Mouse (Mus musculus) heart, embryonic 10.5 days (tissue): ENCODE measurements around the gene Igfn1. TPM values are rescaled to one million over a fixed set of nuclear protein-coding genes. Genes with fewer than 3 reads are reported as not detected.

Experiments used
- DNase-seq: peaks from one replicate; pipeline ENCODE4 v3.0.0-alpha.2; 2017; ENCODE audit warnings: low spot score
- H3K27ac ChIP-seq: fragments of 300-500 bp; sonication (generic); 2 replicates; pipeline ENCODE4 v1.5.1; 2016; ENCODE audit warnings: mild to moderate bottlenecking
- H3K27me3 ChIP-seq: fragments of 300-500 bp; sonication (generic); 2 replicates; pipeline ENCODE4 v1.6.1; 2016; ENCODE audit warnings: mild to moderate bottlenecking; ENCODE audit not compliant: poor library complexity, insufficient read depth, severe bottlenecking
- H3K36me3 ChIP-seq: fragments of 300-500 bp; sonication (generic); 2 replicates; pipeline ENCODE4 v1.6.1; 2016; ENCODE audit warnings: mild to moderate bottlenecking, moderate library complexity
- H3K4me1 ChIP-seq: fragments of 300-500 bp; sonication (generic); 2 replicates; pipeline ENCODE4 v1.6.1; 2016; ENCODE audit warnings: mild to moderate bottlenecking
- H3K4me3 ChIP-seq: fragments of 300-500 bp; sonication (generic); 2 replicates; pipeline ENCODE4 v1.5.1; 2016; ENCODE audit warnings: mild to moderate bottlenecking, moderate library complexity
- H3K9me3 ChIP-seq: fragments of 300-500 bp; sonication (generic); 2 replicates; pipeline ENCODE4 v1.6.1; 2016; ENCODE audit warnings: mild to moderate bottlenecking, moderate library complexity
- WGBS: fragments of 180-500 bp; shearing (Covaris S2); methylation state at CpG from one replicate; pipeline ENCODE4 v1.1.7; 2016; 5-methylcytosine and 5-hydroxymethylcytosine counted together
- polyA plus RNA-seq: library from polyadenylated mRNA; unstranded; fragments of >200 nt; fragmentation: Nextera tagmentation; extraction: Ambion mirVana; gene quantifications from 2 replicates; pipeline ENCODE4 v1.2.1, GENCODE M21; 2016

The Igfn1 gene
- polyA plus RNA-seq, 1 experiment from 2014 or later, result not detected

DNA sequence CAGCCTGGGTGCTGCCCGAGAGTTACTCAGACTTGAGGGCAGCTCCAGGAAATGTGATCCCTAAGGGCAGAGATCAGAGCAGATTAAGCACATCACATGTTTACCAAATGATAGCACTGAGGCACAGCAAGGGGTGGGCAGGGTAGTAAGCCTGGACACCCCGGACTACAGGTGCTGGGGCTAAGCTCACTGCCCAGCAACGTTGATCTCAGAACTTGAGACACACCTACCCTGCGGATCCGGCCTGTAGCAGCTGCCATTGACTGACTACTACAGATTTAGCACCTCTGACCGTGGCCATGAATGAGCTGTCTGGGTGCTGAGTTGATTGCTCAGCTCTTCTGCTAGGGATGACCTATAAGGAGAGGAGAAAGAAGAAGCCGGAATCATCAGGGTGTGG lies 8.6 kb downstream of the Igfn1 start:
- H3K9me3 ChIP-seq, result no peaks in the 10 kb centered on the region
- H3K27ac ChIP-seq, result no peak overlapping the region
- 0 out of 2 replicates have a peak, but pooled peaks cover 3% of the 10 kb centered on the region for H3K27me3 ChIP-seq
- no peak overlapping the region for H3K4me3 ChIP-seq
- H3K4me1 ChIP-seq, result peaks cover 19% of the 10 kb centered on the region
- WGBS, result 65% methylated on average over 7 of the region's 7 CpGs
- no peaks in the 10 kb centered on the region for H3K36me3 ChIP-seq
- no peak for DNase-seq

DNA sequence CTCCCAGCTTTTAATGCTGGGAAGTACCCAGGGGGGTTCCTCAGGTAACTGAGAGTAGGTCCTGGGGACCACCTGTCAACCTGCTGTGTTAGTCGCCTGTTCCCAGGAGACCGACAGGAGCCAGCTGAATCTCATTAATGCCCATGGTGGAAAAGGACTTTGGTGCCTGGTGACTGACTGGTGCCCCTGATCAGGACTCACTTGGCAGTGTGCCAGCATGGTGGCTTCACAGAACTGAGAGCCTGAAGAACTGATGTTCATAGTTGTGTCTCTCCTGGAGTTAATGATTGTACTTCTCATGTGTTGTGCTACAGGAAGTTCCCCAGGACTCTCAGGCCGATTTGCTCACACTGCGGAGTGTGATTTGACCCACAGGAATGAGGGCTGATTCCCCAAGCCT lies 12.7 kb downstream of the Igfn1 start:
- WGBS, result 73% methylated on average over 4 of the region's 4 CpGs
- DNase-seq, result no peak

DNA sequence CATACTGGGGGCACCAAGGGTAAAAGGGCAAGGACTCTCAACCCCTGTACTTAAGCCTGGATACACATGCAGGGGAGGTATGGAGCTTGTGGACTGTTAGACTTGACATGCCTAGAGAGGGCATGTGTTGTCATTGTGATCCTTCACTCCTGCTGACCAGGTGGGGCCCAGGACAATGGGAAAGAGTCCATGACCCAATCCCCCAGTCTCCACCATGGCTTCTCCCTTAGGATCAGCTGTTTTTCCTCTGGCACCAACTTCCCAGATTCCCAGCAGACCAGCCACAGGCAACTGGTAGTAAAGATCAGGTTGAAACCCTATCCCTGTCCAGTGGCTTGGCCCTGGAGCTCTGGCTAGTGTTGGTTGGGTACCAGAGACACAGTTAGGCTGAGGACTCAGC lies 16.3 kb downstream of the Igfn1 start:
- Histone ChIP-seq H3K4me3 (no peak overlapping the region), H3K4me1 (peaks cover 7% of the 10 kb centered on the region), H3K27me3 (0 out of 2 replicates have a peak, but pooled peaks cover 6% of the 10 kb centered on the region), H3K9me3 (no peaks in the 10 kb centered on the region), H3K36me3 (no peaks in the 10 kb centered on the region), H3K27ac (no peak overlapping the region)
- no peak for DNase-seq

More for the DNA sequence above, 12.7 kb downstream of the Igfn1 start:
- Histone ChIP-seq H3K36me3 (no peaks in the 10 kb centered on the region), H3K4me3 (no peak overlapping the region), H3K4me1 (peaks cover 12% of the 10 kb centered on the region), H3K27me3 (0 out of 2 replicates have a peak, but pooled peaks cover 3% of the 10 kb centered on the region), H3K27ac (no peak overlapping the region), H3K9me3 (no peaks in the 10 kb centered on the region)

DNA sequence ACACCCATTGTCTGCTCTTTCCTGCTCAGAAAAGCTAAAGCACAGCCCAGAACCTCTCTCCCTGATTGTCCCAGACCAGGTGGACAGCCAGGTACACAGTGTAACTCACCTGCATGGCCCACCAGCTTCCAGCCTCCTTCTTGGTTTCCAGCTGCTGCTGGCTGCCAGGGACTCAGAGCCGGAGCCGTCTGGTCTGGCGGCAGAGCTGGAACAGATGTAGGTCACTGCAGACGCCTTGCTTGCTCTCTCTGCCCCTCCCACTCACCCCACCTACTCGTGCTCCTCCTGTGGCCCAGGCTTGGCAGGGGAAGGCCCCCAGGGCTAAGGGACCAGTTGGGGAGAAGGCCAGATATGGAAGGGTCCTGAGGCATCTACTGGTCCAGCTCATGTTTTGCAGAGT lies 22.0 kb downstream of the Igfn1 start:
- Histone ChIP-seq H3K27ac (no peak overlapping the region), H3K27me3 (0 out of 2 replicates have a peak, but pooled peaks cover 3% of the 10 kb centered on the region), H3K9me3 (no peaks in the 10 kb centered on the region), H3K36me3 (no peaks in the 10 kb centered on the region), H3K4me3 (no peak overlapping the region), H3K4me1 (peaks cover 18% of the 10 kb centered on the region)
- no peak for DNase-seq
- WGBS, result 33% methylated on average over 5 of the region's 5 CpGs

DNA sequence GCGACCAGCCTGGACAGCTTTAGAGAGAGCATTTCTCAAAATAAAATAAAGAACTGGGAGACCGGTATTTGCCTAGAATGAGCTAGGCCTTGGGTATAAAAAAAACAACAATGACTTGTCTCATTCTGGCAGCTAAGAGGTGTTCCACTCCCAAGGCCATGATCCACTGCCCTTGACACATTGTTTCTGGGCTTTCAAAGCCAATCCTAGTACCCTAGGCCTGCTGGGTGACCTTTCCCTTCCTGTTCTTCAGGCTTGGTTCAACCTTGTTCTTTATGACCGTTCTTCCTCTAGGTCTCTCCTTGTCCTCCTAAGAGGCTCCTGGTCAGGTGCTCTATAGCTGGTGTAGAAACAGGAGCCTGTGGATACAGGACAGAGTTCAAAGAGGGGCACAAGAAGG lies 33.6 kb downstream of the Igfn1 start:
- H3K4me1 ChIP-seq, result peaks cover 6% of the 10 kb centered on the region; the same call in 1 of the 2 replicates
- peaks cover 29% of the 10 kb centered on the region; the same call in 1 of the 2 replicates for H3K27me3 ChIP-seq
- H3K9me3 ChIP-seq, result no peaks in the 10 kb centered on the region
- no peak overlapping the region for H3K4me3 ChIP-seq
- WGBS, result 83% methylated on average over 3 of the region's 3 CpGs
- no peak overlapping the region for H3K27ac ChIP-seq
- H3K36me3 ChIP-seq, result no peaks in the 10 kb centered on the region
- no peak for DNase-seq

DNA sequence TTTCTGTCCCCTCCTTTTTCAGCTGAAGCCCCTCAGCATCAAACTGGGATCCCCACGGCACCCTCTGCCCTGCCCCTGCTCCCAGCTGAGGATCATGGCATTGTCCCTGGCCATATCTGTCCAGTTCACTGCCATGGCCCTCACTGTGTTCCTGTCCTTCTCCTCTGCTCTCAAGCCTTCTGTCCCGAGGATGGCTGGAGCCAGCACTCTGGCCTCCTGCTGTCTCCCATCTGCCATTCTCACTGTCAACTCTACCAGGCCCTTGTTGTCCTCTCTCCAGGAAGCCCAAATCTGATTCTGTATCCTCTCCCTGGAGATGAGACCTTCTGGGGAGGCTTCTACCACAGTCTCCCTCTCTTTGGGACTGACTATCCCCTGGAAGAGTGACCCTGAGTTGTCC lies 35.7 kb downstream of the Igfn1 start:
- Histone ChIP-seq H3K4me1 (peaks cover 6% of the 10 kb centered on the region; the same call in 1 of the 2 replicates), H3K27me3 (peaks cover 36% of the 10 kb centered on the region; the same call in 1 of the 2 replicates), H3K36me3 (no peaks in the 10 kb centered on the region), H3K4me3 (no peak overlapping the region), H3K9me3 (no peaks in the 10 kb centered on the region), H3K27ac (no peak overlapping the region)
- no peak for DNase-seq
- 32% methylated on average over 2 of the region's 2 CpGs for WGBS

DNA sequence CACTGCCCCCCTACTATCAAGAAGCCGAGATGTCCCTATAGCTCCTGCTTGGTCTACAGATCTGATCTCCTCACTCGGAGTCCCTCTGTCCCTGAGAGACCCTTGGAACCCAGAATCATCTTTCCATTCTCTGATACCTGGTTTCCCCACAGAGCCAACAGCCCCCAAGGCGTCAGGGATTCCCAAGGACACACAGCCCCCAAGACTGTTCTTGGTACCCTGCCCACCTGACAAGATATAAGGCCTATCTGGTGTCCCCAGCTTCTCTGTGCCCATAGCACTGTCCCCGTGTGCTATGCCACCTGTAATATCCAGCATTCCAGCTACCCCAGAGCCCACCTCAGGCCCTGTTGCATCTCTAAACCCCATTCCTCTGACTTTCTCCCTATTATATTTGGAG lies 38.4 kb downstream of the Igfn1 start:
- Histone ChIP-seq H3K9me3 (no peaks in the 10 kb centered on the region), H3K27me3 (peaks cover 51% of the 10 kb centered on the region; the same call in 1 of the 2 replicates), H3K36me3 (no peaks in the 10 kb centered on the region), H3K4me1 (peaks cover 9% of the 10 kb centered on the region), H3K4me3 (no peak overlapping the region), H3K27ac (0 out of 2 replicates have a peak overlapping the region, but pooled peaks have one; percentile 24)
- WGBS, result 75% methylated on average over 4 of the region's 4 CpGs
- DNase-seq, result no peak

DNA sequence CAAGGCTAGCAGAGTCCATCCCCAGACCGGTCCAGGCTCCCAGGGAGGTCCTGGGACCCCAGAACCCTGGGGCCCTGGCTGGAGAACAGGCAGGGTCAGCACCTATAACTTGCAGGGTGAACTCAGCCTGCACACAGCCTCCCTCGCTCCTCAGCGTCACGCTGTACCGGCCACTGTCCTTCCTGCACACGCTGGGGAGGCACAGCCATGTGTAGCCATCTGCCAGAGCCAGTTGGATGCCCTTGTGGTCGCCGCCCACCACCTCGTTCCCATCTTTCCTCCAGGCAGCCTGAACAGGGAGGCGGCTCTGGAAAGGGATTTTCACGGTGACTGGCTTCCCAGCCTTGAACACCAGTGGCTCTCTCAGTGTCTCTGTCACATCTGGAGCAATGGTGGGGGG lies 41.6 kb downstream of the Igfn1 start:
- no peak for DNase-seq
- Histone ChIP-seq H3K27ac (no peak overlapping the region), H3K36me3 (no peaks in the 10 kb centered on the region), H3K9me3 (no peaks in the 10 kb centered on the region), H3K27me3 (peaks cover 56% of the 10 kb centered on the region; the same call in 1 of the 2 replicates), H3K4me1 (peaks cover 4% of the 10 kb centered on the region; the same call in 1 of the 2 replicates), H3K4me3 (no peak overlapping the region)
- WGBS, result 75% methylated on average over 11 of the region's 11 CpGs

DNA sequence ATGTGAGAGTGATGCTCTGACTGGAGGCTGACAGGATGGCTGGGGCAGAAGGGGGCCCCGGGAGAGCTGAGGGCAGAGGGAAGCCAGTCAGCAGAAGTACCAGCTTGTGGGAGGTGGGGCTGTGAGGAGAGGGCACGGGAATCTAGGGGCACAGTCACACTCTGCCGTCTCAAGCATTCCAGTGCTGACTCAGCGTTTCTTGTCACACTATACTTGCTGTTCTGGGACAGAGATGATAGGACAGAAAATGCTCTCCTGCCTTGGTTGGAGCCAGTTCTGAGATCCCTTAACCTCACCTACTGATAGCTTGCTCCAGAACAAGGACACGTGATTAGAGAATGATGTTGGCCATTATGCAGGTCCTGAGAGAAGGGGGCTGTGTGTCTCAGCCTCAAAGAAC lies 43.0 kb downstream of the Igfn1 start:
- no peak overlapping the region for H3K4me3 ChIP-seq
- H3K27me3 ChIP-seq, result peaks cover 50% of the 10 kb centered on the region; the same call in 1 of the 2 replicates
- H3K9me3 ChIP-seq, result no peaks in the 10 kb centered on the region
- H3K36me3 ChIP-seq, result no peaks in the 10 kb centered on the region
- no peak overlapping the region for H3K27ac ChIP-seq
- 62% methylated on average over 5 of the region's 5 CpGs for WGBS
- no peak for DNase-seq
- peaks cover 4% of the 10 kb centered on the region; the same call in 1 of the 2 replicates for H3K4me1 ChIP-seq

DNA sequence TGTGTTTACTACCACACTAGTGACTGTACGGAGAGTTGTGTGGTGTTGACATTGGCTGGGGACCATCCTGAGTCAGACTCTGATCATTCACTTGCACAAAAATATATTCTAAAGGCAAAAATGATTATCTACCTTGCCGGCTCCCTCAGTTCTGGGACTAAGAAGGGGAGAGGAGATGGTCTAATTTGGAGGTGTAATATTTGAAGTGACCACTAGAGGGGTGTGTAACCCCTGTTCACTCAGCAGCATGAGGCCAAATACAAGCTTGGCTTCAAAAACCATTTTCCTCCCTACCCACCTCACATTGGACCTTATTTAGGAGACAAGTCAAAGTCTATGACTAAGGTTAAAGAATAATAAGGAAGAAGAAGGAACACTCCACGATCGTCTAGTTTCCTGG lies 47.7 kb downstream of the Igfn1 start:
- H3K27ac ChIP-seq, result no peak overlapping the region
- peaks cover 4% of the 10 kb centered on the region; the same call in 1 of the 2 replicates for H3K4me1 ChIP-seq
- 39% methylated on average over 4 of the region's 4 CpGs for WGBS
- no peak overlapping the region for H3K4me3 ChIP-seq
- peaks cover 41% of the 10 kb centered on the region for H3K27me3 ChIP-seq
- DNase-seq, result no peak
- H3K36me3 ChIP-seq, result no peaks in the 10 kb centered on the region
- no peaks in the 10 kb centered on the region for H3K9me3 ChIP-seq

DNA sequence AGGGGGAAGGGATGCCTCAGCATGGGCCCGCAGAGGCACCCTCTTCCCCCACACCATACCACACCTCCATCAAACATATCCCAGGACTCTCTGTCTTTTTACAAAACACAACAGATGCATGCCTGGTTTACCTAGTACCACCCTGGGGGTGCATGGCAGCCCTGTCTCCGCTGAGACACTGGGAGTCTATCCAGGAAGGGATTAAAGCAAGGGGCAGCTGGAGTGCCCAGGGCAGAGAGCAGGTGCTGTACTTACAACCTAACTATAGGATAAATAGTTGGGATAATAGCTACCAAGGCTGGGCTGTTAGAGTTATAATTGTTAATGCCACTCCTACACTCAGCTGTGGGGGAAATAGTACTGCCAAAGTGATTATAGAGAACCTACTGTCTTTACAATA lies 57.3 kb downstream of the Igfn1 start:
- WGBS, result 59% methylated on average over 2 of the region's 2 CpGs
- Histone ChIP-seq H3K9me3 (no peaks in the 10 kb centered on the region), H3K27ac (no peak overlapping the region), H3K4me3 (no peak overlapping the region), H3K36me3 (no peaks in the 10 kb centered on the region), H3K27me3 (peaks cover 19% of the 10 kb centered on the region), H3K4me1 (no peaks in the 10 kb centered on the region; the same call in 1 of the 2 replicates)
- no peak for DNase-seq

DNA sequence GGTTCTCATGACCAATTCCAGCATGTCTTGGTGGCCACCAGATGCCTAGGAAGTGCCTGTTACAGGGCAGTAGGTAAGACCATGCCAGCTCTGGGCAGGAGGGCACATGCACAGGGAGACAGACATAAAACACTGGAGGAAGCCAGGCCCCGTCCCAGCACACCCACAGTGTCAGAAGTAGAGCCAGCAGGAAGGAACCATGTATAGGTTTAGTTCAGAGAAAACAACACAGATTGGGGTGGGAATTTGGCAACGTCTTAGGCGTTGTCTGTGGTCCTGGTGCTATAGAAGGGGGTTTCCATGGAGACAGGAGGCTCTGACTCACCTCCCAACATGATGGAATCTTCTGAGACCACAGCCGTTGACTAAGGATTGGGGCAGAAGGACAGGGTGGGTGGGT lies 59.9 kb downstream of the Igfn1 start:
- WGBS, result 70% methylated on average over 4 of the region's 4 CpGs

DNA sequence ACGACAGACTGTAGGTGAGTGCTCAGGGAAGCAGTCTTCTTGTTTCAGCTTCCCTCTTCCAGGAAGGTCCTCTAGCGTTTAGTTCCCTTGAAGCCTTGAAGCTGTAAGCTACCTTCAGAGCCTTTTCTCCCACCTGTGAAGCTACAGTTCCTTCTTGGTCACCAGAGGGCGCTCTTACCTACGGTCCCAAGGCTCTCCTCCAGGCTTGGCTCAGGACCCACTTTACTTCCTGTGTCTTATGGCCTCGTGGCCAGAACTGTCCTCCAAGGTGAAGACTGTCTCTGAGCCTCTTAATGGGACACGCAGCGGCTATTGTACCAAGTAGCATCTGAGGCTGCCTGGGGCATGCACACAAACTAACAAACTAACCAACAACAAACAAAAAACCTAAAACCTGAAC lies 60.4 kb downstream of the Igfn1 start:
- H3K4me3 ChIP-seq, result no peak overlapping the region
- no peaks in the 10 kb centered on the region for H3K9me3 ChIP-seq
- H3K27me3 ChIP-seq, result peaks cover 49% of the 10 kb centered on the region
- no peaks in the 10 kb centered on the region for H3K36me3 ChIP-seq
- no peaks in the 10 kb centered on the region; the same call in 1 of the 2 replicates for H3K4me1 ChIP-seq
- DNase-seq, result no peak
- WGBS, result 8% methylated on average over 7 of the region's 7 CpGs
- no peak overlapping the region for H3K27ac ChIP-seq

More for the DNA sequence above, 59.9 kb downstream of the Igfn1 start:
- Histone ChIP-seq H3K9me3 (no peaks in the 10 kb centered on the region), H3K4me1 (no peaks in the 10 kb centered on the region; the same call in 1 of the 2 replicates), H3K27ac (no peak overlapping the region), H3K36me3 (no peaks in the 10 kb centered on the region), H3K4me3 (no peak overlapping the region), H3K27me3 (peaks cover 45% of the 10 kb centered on the region)
- no peak for DNase-seq
